Mouse (Mus musculus): ENCODE measurements around the gene E430018J23Rik.

- no peak for TF ChIP-seq GATA1 (IDR thresholded peaks at IDR 0.05; ENCODE audit: low read length)
- no peak for TF ChIP-seq TAL1 (IDR thresholded peaks at IDR 0.05; ENCODE audit: low read length)
Measured at GRCm38 (mm10) chr7:127411418-127411817, 18.0 kb upstream of the E430018J23Rik start.

All from erythroblast, embryonic 14.5 days (primary cell).